Mouse (Mus musculus): ENCODE data around the gene Plod3. TPM values are rescaled to one million over a fixed set of nuclear protein-coding genes. Genes with fewer than 3 reads are reported as not detected.

Gene Plod3
- total RNA-seq, 2 experiments from 2014 or later = 32.5 to 39.6 TPM

GRCm38 (mm10) chr5:136999449-136999848 is 12.6 kb downstream of the Plod3 start:
- no peak for DNase-seq (ENCODE audit: extremely low spot score in 1 of 2, low spot score in 2 of 2)
- intact Hi-C loops (cut with DNase I) = no loop called here

- no peak for DNase-seq (ENCODE audit: extremely low spot score in 1 of 2, low spot score in 2 of 2)
- intact Hi-C loops (cut with DNase I) = no loop called here
Observed at GRCm38 (mm10) chr5:137000612-137001011, 13.8 kb downstream of the Plod3 start.

- no peak for DNase-seq (ENCODE audit: extremely low spot score in 1 of 2, low spot score in 2 of 2)
- intact Hi-C loops (cut with DNase I) = no loop called here
Observed at GRCm38 (mm10) chr5:137007276-137007675, 20.5 kb downstream of the Plod3 start.

GRCm38 (mm10) chr5:137009988-137010387 is 23.2 kb downstream of the Plod3 start:
- peak in 1 of 2 experiments; percentile 60 for DNase-seq (ENCODE audit: extremely low spot score in 1 of 2, low spot score in 2 of 2)
- intact Hi-C loops (cut with DNase I) = loop anchor here (5.0 kb wide), 1 partner anchor 78 kb away; no protein-coding TSS in a partner anchor

GRCm38 (mm10) chr5:137012401-137012950 is 25.7 kb downstream of the Plod3 start:
- intact Hi-C loops (cut with DNase I) = loop anchor here (5.0 kb wide), 1 partner anchor 80 kb away; no protein-coding TSS in a partner anchor

GRCm38 (mm10) chr5:137015913-137016312 is 29.1 kb downstream of the Plod3 start:
- intact Hi-C loops (cut with DNase I) = no loop called here
- no peak for DNase-seq (ENCODE audit: extremely low spot score in 1 of 2, low spot score in 2 of 2)

More at GRCm38 (mm10) chr5:137012401-137012950, 25.7 kb downstream of the Plod3 start:
- no peak for DNase-seq (ENCODE audit: extremely low spot score in 1 of 2, low spot score in 2 of 2)

GRCm38 (mm10) chr5:137024318-137024717 is 37.5 kb downstream of the Plod3 start:
- no peak for DNase-seq (ENCODE audit: extremely low spot score in 1 of 2, low spot score in 2 of 2)
- intact Hi-C loops (cut with DNase I) = loop anchor here (2.0 kb wide), 1 partner anchor 82 kb away; no protein-coding TSS in a partner anchor

GRCm38 (mm10) chr5:137025132-137025531 is 38.3 kb downstream of the Plod3 start:
- peak in 1 of 2 experiments; percentile 85 for DNase-seq (ENCODE audit: extremely low spot score in 1 of 2, low spot score in 2 of 2)
- intact Hi-C loops (cut with DNase I) = loop anchor here (2.0 kb wide), 1 partner anchor 82 kb away; no protein-coding TSS in a partner anchor

GRCm38 (mm10) chr5:137026092-137026491 is 39.3 kb downstream of the Plod3 start, which contains the start of gene Vgf:
Gene Vgf (plus strand): TSS chr5:137026392.
- no peak for DNase-seq (ENCODE audit: extremely low spot score in 1 of 2, low spot score in 2 of 2)
- intact Hi-C loops (cut with DNase I) = no loop called here

- intact Hi-C loops (cut with DNase I) = no loop called here
- DNase-seq (ENCODE audit: extremely low spot score in 1 of 2, low spot score in 2 of 2) = peak in 1 of 2 experiments; percentile 66
Observed at GRCm38 (mm10) chr5:137028561-137029272, 41.9 kb downstream of the Plod3 start.

GRCm38 (mm10) chr5:137029273-137029585 is 42.4 kb downstream of the Plod3 start:
- intact Hi-C loops (cut with DNase I) = no loop called here
- no peak for DNase-seq (ENCODE audit: extremely low spot score in 1 of 2, low spot score in 2 of 2)

- peak; percentile 94 to 97 for DNase-seq (ENCODE audit: extremely low spot score in 1 of 2, low spot score in 2 of 2)
- intact Hi-C loops (cut with DNase I) = no loop called here
Observed at GRCm38 (mm10) chr5:137029643-137030415, 43.0 kb downstream of the Plod3 start.

GRCm38 (mm10) chr5:137030416-137030810 is 43.6 kb downstream of the Plod3 start:
- intact Hi-C loops (cut with DNase I) = no loop called here
- DNase-seq (ENCODE audit: extremely low spot score in 1 of 2, low spot score in 2 of 2) = peak in 1 of 2 experiments; percentile 71

- intact Hi-C loops (cut with DNase I) = no loop called here
- peak in 1 of 2 experiments; percentile 62 for DNase-seq (ENCODE audit: extremely low spot score in 1 of 2, low spot score in 2 of 2)
Observed at GRCm38 (mm10) chr5:137031076-137032032, 44.5 kb downstream of the Plod3 start.

GRCm38 (mm10) chr5:137032033-137032421 is 45.2 kb downstream of the Plod3 start:
- intact Hi-C loops (cut with DNase I) = no loop called here
- DNase-seq (ENCODE audit: extremely low spot score in 1 of 2, low spot score in 2 of 2) = peak in 1 of 2 experiments; percentile 79

- DNase-seq (ENCODE audit: extremely low spot score in 1 of 2, low spot score in 2 of 2) = peak; percentile 69 to 93
Observed at GRCm38 (mm10) chr5:137032641-137033074, 45.8 kb downstream of the Plod3 start.

GRCm38 (mm10) chr5:137036211-137036610 is 49.4 kb downstream of the Plod3 start:
- DNase-seq (ENCODE audit: extremely low spot score in 1 of 2, low spot score in 2 of 2) = no peak
- intact Hi-C loops (cut with DNase I) = no loop called here

More at GRCm38 (mm10) chr5:137032641-137033074, 45.8 kb downstream of the Plod3 start:
- intact Hi-C loops (cut with DNase I) = no loop called here

GRCm38 (mm10) chr5:137039453-137039852 is 52.6 kb downstream of the Plod3 start:
- no peak for DNase-seq (ENCODE audit: extremely low spot score in 1 of 2, low spot score in 2 of 2)
- intact Hi-C loops (cut with DNase I) = no loop called here

Data from left cerebral cortex, postnatal 10 days (tissue).